Mouse (Mus musculus) lung, adult 2 months (tissue): ENCODE measurements around the gene Atf6.

Experiments used
- CTCF ChIP-seq: fragments of 200-500 bp; IDR thresholded peaks from 2 replicates; pipeline ENCODE4 v1.5.1; 2011; ENCODE audit warnings: mild to moderate bottlenecking, low read length, control low read depth; ENCODE audit not compliant: insufficient read depth
- POLR2A ChIP-seq: fragments of 200-500 bp; IDR thresholded peaks from 2 replicates; pipeline ENCODE4 v1.6.1; 2011; ENCODE audit warnings: low read depth, mild to moderate bottlenecking, control low read depth, low read length, borderline replicate concordance; ENCODE audit errors: extremely low read depth

DNA sequence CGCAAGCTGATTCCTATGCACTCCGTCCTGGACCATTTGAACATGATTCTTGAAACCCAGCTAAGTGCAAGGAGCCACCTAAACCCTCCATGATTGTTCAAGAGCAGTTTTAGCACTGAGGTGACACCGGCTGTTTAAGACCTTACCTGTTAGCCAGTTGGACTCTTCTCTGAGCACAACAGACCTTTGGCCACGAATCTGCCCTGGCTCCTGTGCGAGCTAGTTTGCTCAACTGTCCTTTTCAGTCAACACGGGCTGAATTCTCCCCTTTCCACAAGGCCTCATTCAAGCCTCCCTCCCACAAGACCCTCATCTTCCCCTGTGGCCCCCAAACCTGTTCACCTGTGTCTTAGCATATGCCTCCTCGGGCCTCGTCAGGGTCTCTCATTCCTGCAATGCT, 170.6 kb downstream of the Atf6 start:
- TF ChIP-seq CTCF = no peak
- no peak for TF ChIP-seq POLR2A
